Mouse (Mus musculus) midbrain, embryonic 10.5 days (tissue): ENCODE data around the gene Iqcd. TPM values are rescaled to one million over a fixed set of nuclear protein-coding genes. Genes with fewer than 3 reads are reported as not detected.

Experiments
- DNase-seq: peaks from one replicate; pipeline ENCODE4 v3.0.0-alpha.2; 2017; ENCODE audit warnings: low spot score
- H3K27ac ChIP-seq: fragments of 300-500 bp; sonication (generic); replicated peaks from 2 replicates; pipeline ENCODE4 v1.5.1; 2016; ENCODE audit warnings: mild to moderate bottlenecking
- H3K27me3 ChIP-seq: fragments of 300-500 bp; sonication (generic); 2 replicates; pipeline ENCODE4 v1.6.1; 2016; ENCODE audit warnings: low read depth, mild to moderate bottlenecking; ENCODE audit not compliant: poor library complexity, severe bottlenecking
- H3K36me3 ChIP-seq: fragments of 300-500 bp; sonication (generic); 2 replicates; pipeline ENCODE4 v1.6.1; 2016; ENCODE audit warnings: mild to moderate bottlenecking, moderate library complexity
- H3K4me1 ChIP-seq: fragments of 300-500 bp; sonication (generic); 2 replicates; pipeline ENCODE4 v1.6.1; 2016
- H3K4me3 ChIP-seq: fragments of 300-500 bp; sonication (generic); 2 replicates; pipeline ENCODE4 v1.5.1; 2016; ENCODE audit warnings: mild to moderate bottlenecking, moderate library complexity
- H3K9me3 ChIP-seq: fragments of 300-500 bp; sonication (generic); replicated peaks from 2 replicates; pipeline ENCODE4 v1.6.1; 2016; ENCODE audit warnings: mild to moderate bottlenecking
- WGBS: fragments of 180-500 bp; shearing (Covaris S2); methylation state at CpG from one replicate; pipeline ENCODE4 v1.1.7; 2016; 5-methylcytosine and 5-hydroxymethylcytosine counted together
- polyA plus RNA-seq: library from polyadenylated mRNA; unstranded; fragments of >200 nt; fragmentation: Nextera tagmentation; extraction: Ambion mirVana; gene quantifications from 2 replicates; pipeline ENCODE4 v1.2.1, GENCODE M21; 2016

Iqcd gene
- polyA plus RNA-seq, 1 experiment from 2014 or later = 0.95 TPM

DNA sequence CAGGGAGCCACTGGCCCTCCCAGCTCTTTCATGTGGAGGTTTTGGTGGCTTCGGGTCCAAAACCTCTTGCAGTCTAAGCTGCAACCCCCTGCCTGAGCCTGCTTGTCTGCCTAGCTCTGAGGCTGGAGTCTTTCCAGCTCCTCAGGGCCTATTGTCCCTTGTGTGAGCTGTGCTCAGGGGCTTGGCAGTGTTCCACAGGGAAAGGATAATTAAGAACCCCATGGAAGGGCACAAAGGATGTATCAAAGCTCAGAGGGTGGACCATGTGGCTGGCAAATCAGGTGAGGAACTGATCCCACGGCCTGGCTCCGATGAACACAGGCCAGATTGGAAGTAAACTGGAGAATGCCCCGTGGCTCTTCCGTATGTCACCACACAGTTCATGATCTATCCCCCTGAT, 22.7 kb upstream of the Iqcd start:
- 51% methylated on average over 5 of the region's 5 CpGs for WGBS
- no peaks in the 10 kb centered on the region for H3K9me3 ChIP-seq
- no peaks in the 10 kb centered on the region for H3K27me3 ChIP-seq
- no peaks in the 10 kb centered on the region for H3K36me3 ChIP-seq
- H3K27ac ChIP-seq = peak overlapping the region; percentile 80
- DNase-seq = no peak
- H3K4me1 ChIP-seq = peaks cover 84% of the 10 kb centered on the region
- H3K4me3 ChIP-seq = no peak overlapping the region

GRCm38 (mm10) chr5:120566681-120567252, 22.0 kb upstream of the Iqcd start:
- Histone ChIP-seq H3K36me3 (no peaks in the 10 kb centered on the region), H3K27ac (peak overlapping the region; percentile 80), H3K27me3 (no peaks in the 10 kb centered on the region), H3K9me3 (no peaks in the 10 kb centered on the region), H3K4me1 (peaks cover 87% of the 10 kb centered on the region), H3K4me3 (no peak overlapping the region)
- no peak for DNase-seq
- 67% methylated on average over 9 of the region's 9 CpGs for WGBS

- Histone ChIP-seq H3K27me3 (no peaks in the 10 kb centered on the region), H3K4me3 (peak overlapping the region; percentile 25; the same call in 1 of the 2 replicates), H3K9me3 (no peaks in the 10 kb centered on the region), H3K36me3 (no peaks in the 10 kb centered on the region), H3K27ac (peak overlapping the region; percentile 80), H3K4me1 (peaks cover 83% of the 10 kb centered on the region)
- DNase-seq = peak; percentile 64
- WGBS = 23% methylated on average over 21 of the region's 21 CpGs
Observed at GRCm38 (mm10) chr5:120567253-120567701, 21.5 kb upstream of the Iqcd start.

DNA sequence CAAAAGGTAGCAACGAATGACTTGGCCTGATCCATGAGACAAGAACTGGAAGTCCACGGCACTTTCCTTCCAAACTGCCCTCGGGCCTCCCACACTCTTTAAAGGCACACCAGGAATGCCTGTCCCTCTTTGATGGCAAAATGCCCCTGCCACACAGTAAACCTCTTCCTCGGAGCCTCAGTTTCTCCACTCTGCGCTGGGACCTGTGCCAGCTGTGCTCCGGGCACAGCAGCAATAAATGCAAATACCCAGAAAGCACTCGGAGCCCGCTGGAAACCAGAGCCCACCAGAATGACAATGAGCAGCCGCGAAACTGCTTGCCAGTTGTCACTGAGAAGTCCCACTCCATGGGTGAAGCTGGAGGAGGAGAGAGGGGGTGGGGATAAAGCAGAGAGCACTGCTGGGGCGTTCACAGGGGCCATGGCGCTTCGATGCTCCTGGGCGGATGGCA, 21.0 kb upstream of the Iqcd start:
- Histone ChIP-seq H3K36me3 (no peaks in the 10 kb centered on the region), H3K9me3 (no peaks in the 10 kb centered on the region), H3K27me3 (no peaks in the 10 kb centered on the region), H3K4me1 (peaks cover 79% of the 10 kb centered on the region), H3K4me3 (no peak overlapping the region), H3K27ac (peak overlapping the region; percentile 80)
- no peak for DNase-seq
- WGBS = 62% methylated on average over 14 of the region's 14 CpGs

GRCm38 (mm10) chr5:120568336-120568768, 20.5 kb upstream of the Iqcd start:
- WGBS = 76% methylated on average over 9 of the region's 9 CpGs
- no peak for DNase-seq
- peaks cover 74% of the 10 kb centered on the region for H3K4me1 ChIP-seq
- no peak overlapping the region for H3K4me3 ChIP-seq
- no peaks in the 10 kb centered on the region for H3K27me3 ChIP-seq
- H3K9me3 ChIP-seq = no peaks in the 10 kb centered on the region
- peak overlapping the region; percentile 80 for H3K27ac ChIP-seq
- H3K36me3 ChIP-seq = no peaks in the 10 kb centered on the region

DNA sequence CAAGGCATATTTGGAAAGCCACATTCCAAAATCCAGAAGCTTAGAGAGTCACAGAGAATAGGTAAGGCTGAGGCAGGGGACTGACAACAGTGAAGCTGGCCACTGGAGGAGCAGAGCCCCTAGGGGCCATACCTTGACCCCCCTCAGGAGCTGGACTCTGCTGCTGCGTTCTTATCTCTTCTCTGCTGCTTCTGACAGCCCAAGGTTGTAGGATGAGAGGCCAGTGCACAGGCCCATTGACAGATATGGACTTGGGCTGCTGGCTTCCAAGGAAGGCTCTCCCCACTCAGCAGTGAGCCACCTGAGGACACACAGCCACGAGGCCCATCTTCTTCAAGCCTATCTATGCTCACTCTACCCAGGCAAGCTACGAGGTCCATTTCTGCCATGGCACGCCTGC, 19.9 kb upstream of the Iqcd start:
- peaks cover 68% of the 10 kb centered on the region for H3K4me1 ChIP-seq
- H3K36me3 ChIP-seq = no peaks in the 10 kb centered on the region
- no peak for DNase-seq
- H3K9me3 ChIP-seq = no peaks in the 10 kb centered on the region
- WGBS = 88% methylated on average over 4 of the region's 4 CpGs
- H3K27ac ChIP-seq = peak overlapping the region; percentile 80; the same call in 1 of the 2 replicates
- H3K27me3 ChIP-seq = no peaks in the 10 kb centered on the region
- H3K4me3 ChIP-seq = no peak overlapping the region

GRCm38 (mm10) chr5:120569791-120570190, 19.0 kb upstream of the Iqcd start:
- WGBS = 97% methylated on average over 3 of the region's 3 CpGs
- peaks cover 62% of the 10 kb centered on the region for H3K4me1 ChIP-seq
- H3K27ac ChIP-seq = 0 out of 2 replicates have a peak overlapping the region, but pooled peaks have one; percentile 33

DNA sequence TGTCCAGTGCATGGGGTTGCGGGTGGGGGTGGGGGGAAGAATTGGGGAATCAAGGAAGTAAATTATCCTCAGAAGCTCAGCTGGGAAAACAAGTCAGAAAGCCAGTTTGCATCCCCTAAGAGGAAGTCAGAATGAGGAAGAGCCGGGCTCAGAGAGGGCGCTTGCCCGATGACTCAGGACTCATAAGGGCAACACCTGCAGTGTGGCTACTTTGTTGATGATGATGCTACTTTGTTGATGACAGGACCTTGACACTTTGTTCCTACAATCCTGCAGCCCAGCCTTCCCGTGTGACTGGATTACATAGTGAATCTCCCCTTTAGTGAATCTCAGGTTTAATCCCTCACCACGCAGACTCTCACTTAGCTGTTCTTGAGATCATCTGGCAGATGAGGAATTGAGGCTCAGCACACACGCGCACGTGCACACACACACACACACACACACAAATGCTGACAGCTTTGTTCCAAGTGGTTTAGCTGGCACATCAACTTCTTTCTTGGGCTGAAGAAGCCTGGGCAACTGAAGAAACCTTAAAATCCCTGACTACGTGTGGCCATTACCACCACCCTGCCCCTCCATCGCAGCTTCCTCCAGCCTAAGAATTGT, 18.4 kb upstream of the Iqcd start:
- H3K4me1 ChIP-seq = peaks cover 56% of the 10 kb centered on the region

More at GRCm38 (mm10) chr5:120569791-120570190, 19.0 kb upstream of the Iqcd start:
- Histone ChIP-seq H3K27me3 (no peaks in the 10 kb centered on the region), H3K9me3 (no peaks in the 10 kb centered on the region), H3K4me3 (no peak overlapping the region), H3K36me3 (no peaks in the 10 kb centered on the region)
- DNase-seq = no peak

GRCm38 (mm10) chr5:120571056-120571740, 17.6 kb upstream of the Iqcd start:
- Histone ChIP-seq H3K9me3 (no peaks in the 10 kb centered on the region), H3K27me3 (no peaks in the 10 kb centered on the region), H3K4me3 (no peak overlapping the region), H3K27ac (peak overlapping the region; percentile 49), H3K36me3 (no peaks in the 10 kb centered on the region), H3K4me1 (peaks cover 48% of the 10 kb centered on the region)
- DNase-seq = no peak
- WGBS = 71% methylated on average over 14 of the region's 14 CpGs

More for the DNA sequence above, 18.4 kb upstream of the Iqcd start:
- peak overlapping the region; percentile 49 for H3K27ac ChIP-seq
- no peaks in the 10 kb centered on the region for H3K9me3 ChIP-seq
- H3K4me3 ChIP-seq = no peak overlapping the region
- no peaks in the 10 kb centered on the region for H3K36me3 ChIP-seq
- DNase-seq = no peak
- WGBS = 86% methylated on average over 11 of the region's 11 CpGs
- H3K27me3 ChIP-seq = no peaks in the 10 kb centered on the region

DNA sequence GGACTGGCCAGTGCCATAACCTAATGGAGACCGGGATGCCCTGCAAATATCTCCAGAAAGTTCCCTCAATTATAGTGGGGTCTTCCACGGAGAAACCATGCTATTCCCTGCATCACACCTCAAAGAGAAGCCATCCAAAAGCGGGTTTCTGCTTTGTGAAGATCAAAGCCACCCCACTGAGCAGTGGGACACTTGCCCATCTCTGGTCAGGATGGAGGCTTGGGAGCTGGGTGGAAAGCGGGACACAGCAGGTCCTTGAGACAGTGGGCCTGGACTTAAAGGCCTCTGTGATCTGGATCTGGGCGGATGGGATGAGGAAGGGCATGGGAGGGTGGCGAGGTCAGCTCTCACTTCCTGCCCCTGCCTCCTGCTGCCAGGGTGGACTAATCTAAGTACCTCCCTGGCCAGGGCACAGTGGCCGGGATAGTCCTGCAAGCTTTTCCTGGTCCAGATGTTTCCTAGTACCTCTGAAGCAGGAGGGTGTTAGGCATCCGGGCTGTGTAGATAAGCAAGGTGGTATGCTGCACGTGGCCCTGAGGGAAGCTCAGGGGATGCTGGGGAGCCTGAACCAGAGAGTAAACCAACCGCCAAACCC, 14.2 kb upstream of the Iqcd start:
- peaks cover 39% of the 10 kb centered on the region for H3K4me1 ChIP-seq
- no peaks in the 10 kb centered on the region for H3K27me3 ChIP-seq
- H3K4me3 ChIP-seq = no peak overlapping the region
- peaks cover under 1% of the 10 kb centered on the region; the same call in 1 of the 2 replicates for H3K36me3 ChIP-seq
- WGBS = 75% methylated on average over 10 of the region's 10 CpGs
- H3K9me3 ChIP-seq = no peaks in the 10 kb centered on the region
- H3K27ac ChIP-seq = no peak overlapping the region
- no peak for DNase-seq

- H3K27me3 ChIP-seq = no peaks in the 10 kb centered on the region
- H3K36me3 ChIP-seq = peaks cover 19% of the 10 kb centered on the region
- WGBS = 88% methylated on average over 11 of the region's 11 CpGs
- no peaks in the 10 kb centered on the region for H3K9me3 ChIP-seq
- H3K4me3 ChIP-seq = no peak overlapping the region
- DNase-seq = no peak
- H3K4me1 ChIP-seq = peaks cover 29% of the 10 kb centered on the region
- no peak overlapping the region for H3K27ac ChIP-seq
Observed at GRCm38 (mm10) chr5:120576781-120577301, 12.0 kb upstream of the Iqcd start.

DNA sequence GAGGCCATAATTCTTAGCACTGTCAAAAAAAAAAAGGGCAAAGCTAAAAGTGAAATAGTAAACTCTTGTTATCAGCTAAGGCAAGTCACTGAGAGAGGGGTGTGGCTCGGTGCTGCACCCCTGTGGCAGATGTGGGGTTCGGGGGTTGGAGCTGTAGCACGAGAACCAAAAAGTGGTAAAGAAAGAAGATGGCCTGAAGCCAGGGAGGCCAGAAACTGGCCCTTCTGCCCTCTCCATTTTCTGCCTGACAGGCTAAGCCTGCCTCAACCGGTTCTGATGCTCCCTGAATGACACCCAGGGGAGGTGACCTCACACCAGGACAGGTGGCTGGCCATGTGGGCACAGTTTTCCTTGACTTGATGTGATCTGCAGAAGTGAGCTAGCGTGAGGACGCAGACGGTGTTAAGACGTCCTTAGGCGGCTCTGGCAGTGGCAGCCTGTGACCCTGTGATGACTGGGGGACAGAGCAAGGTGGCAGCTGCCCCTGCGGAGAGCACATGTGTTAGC, 10.8 kb upstream of the Iqcd start:
- DNase-seq = no peak
- peak overlapping the region; percentile 55 for H3K27ac ChIP-seq
- no peaks in the 10 kb centered on the region for H3K27me3 ChIP-seq
- H3K36me3 ChIP-seq = peaks cover 26% of the 10 kb centered on the region
- H3K4me1 ChIP-seq = peaks cover 29% of the 10 kb centered on the region
- no peak overlapping the region for H3K4me3 ChIP-seq
- 64% methylated on average over 10 of the region's 10 CpGs for whole genome bisulfite sequencing
- H3K9me3 ChIP-seq = no peaks in the 10 kb centered on the region
